Mouse (Mus musculus) G1E (cell line): ENCODE results near the gene Atp9a.

Source experiments
- CTCF ChIP-seq: IDR thresholded peaks from 2 replicates; pipeline ENCODE4 v1.5.1; 2012; ENCODE audit warnings: low read depth, low read length, inconsistent platforms, mixed read lengths
- GATA1 ChIP-seq: IDR thresholded peaks from 2 replicates; pipeline ENCODE4 v1.6.1; 2012; ENCODE audit warnings: borderline replicate concordance, low read length, inconsistent platforms, mixed read lengths

DNA sequence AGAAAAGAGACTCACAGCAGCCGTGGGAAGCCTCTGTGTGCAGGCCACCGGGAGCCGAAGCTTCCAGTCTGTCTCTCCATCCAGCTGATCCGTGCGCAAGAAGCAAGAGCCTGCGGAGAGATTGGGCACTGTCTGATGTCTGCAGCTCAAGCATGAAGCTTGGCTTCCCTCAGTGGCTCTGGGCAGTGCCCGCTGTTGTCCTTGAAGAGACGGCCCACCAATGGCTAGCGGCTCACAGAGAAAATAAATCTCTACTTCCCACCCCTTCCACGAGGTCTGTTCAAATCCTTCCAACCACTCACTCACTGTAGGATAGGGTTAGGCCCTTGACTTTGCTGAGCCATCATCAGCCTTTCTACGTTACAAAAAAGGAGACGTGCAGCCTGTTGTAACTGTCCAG, 54.9 kb downstream of the Atp9a start:
- TF ChIP-seq GATA1 (no peak), CTCF (no peak)
